Mouse (Mus musculus) brown adipose tissue, adult 24 weeks (tissue): Measurements from ENCODE around the gene BC025920. TPM values are rescaled to one million over a fixed set of nuclear protein-coding genes. Genes with fewer than 3 reads are reported as not detected.

Source experiments
- H3K27ac ChIP-seq: fragments of 200-500 bp; replicated peaks from 2 replicates; pipeline ENCODE4 v1.5.1; 2012; ENCODE audit warnings: low read depth, mild to moderate bottlenecking, low read length
- H3K4me1 ChIP-seq: fragments of 200-500 bp; 2 replicates; pipeline ENCODE4 v1.6.1; 2012; ENCODE audit warnings: low read length, mixed read lengths; ENCODE audit not compliant: control insufficient read depth, insufficient read depth, insufficient read length
- H3K4me3 ChIP-seq: fragments of 200-500 bp; 2 replicates; pipeline ENCODE4 v1.5.1; 2012; ENCODE audit warnings: low read depth, mild to moderate bottlenecking, low read length, moderate library complexity; ENCODE audit not compliant: insufficient read depth
- polyA plus RNA-seq: library from polyadenylated mRNA; stranded (reverse); fragments of >200 nt; gene quantifications from 2 replicates; pipeline ENCODE4 v1.2.4, GENCODE M21; 2012; ENCODE audit not compliant: missing spikeins, insufficient read depth, insufficient read length

The BC025920 gene
- polyA plus RNA-seq, 1 experiment = 4.1 TPM

DNA sequence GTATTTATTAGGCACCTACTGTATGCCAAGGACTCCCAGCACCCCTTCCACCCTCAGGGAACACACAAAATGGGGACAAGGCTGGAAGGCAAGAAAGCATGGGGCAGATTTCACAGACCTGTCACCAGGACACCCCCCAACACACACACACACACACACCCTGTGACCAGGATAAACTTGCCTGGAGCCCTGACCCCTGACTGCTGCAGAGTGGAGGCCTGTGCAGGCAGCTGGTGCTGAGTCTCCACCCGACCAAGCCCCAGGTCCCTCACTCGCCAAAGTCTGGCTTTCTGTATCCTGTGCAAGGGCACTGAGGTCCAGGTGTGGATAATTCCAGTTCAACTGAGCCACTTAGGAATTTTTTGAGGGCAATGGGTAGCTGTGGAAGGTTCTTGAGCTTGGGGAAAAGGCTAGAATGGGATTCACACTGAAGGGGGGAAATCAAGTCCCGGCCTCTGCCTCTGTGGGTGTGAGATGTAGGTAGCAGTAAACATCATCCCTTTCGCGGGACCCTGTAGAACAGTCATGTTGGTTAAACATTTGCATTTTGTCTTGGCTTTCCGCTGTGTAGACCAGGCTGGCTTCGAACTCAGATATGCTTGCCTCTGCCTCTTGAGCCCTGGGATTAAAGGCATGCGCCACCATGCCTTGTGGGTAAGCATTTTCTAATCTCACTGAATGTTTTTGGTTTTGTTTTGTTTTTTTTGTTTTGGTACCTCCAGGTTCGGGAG is 36.4 kb upstream of the BC025920 start:
- Histone ChIP-seq H3K4me3 (no peak overlapping the region), H3K27ac (no peak overlapping the region), H3K4me1 (0 out of 2 replicates have a peak, but pooled peaks cover 4% of the 10 kb centered on the region)

DNA sequence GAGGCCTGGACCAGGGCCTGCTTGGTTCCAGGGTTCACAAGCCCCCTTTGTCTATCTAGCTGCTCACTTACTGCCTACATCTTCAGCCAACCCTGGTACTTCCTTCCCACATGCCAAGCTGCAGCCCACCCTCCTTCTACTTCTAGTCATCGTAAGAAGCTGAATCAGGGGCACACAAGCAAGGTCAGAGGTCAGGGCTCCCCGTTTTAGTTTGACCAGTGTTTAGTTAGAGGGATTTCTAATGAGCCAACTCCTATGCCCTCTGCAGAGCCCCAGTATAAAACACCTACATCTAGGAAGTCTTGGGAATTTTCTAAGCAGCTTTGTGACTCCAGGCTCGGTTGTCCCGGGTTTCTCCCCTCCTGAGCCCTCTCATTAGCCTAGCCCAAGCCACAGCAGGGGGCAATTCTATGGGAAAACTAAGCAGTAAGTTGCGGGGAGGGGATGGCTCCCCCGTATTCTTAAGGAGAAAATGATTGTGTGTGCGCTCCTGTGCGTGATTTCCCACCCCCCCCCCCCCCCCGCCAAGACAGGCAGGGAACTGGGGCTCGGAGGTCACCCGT is 35.8 kb upstream of the BC025920 start:
- H3K4me3 ChIP-seq = peak overlapping the region; percentile 52
- H3K27ac ChIP-seq = no peak overlapping the region

DNA sequence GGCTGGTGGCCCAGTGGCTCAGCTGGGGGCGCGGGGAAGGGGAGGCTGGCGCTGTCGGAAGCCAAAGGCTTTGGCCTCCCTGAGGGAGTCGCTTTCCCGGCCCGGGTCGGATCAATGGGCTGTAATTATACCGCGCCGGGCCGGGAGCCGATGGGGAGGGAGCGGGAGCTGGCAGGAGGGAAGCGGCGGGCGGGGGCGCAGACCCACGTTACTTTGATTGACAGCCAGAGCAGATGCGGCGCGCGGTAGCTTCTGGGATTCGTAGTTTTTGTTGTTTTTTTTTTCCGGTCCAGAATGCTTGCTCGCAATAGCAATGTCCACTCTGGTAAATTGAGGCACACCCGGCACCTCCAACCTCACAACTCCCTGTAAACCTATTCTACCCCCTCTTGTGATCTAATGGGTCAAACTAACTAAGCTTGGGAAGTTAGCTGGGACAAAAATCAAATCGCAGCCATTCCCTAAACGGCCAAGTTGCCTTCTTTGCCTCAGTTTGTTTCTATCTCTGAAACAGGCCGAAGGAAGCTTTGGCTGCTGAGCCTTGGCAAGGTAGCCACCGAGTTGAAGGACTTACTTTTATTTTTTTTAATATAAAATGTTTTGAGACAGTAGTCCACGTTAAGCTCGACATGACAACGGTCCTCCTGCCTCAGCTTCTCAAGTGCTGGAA is 35.1 kb upstream of the BC025920 start:
- H3K4me1 ChIP-seq = peaks cover 4% of the 10 kb centered on the region; the same call in 1 of the 2 replicates
- H3K4me3 ChIP-seq = peak overlapping the region; percentile 70
- H3K27ac ChIP-seq = peak overlapping the region; percentile 28; the same call in 1 of the 2 replicates

More for the DNA sequence above, 35.8 kb upstream of the BC025920 start:
- H3K4me1 ChIP-seq = peaks cover 4% of the 10 kb centered on the region; the same call in 1 of the 2 replicates

DNA sequence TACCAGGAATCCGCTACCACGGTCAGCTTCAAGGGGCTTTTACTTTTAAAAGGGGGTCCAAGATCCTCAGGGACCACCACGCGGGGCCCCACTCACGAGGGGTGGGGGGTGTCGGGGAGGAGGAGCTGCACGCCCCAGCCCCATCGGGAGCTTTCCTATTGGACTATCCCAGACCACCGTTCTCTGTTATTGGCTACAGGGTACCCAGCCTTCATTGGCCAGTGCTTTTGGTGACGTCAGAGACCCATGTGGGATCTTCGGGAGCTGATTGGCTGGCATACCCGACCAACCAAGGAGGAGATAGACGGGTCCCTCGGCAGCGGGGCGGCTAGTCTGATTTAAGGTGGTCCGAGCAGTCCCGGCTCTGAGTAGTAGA is 34.6 kb upstream of the BC025920 start:
- H3K4me1 ChIP-seq = peaks cover 4% of the 10 kb centered on the region; the same call in 1 of the 2 replicates
- H3K4me3 ChIP-seq = peak overlapping the region; percentile 70
- H3K27ac ChIP-seq = peak overlapping the region; percentile 28; the same call in 1 of the 2 replicates

DNA sequence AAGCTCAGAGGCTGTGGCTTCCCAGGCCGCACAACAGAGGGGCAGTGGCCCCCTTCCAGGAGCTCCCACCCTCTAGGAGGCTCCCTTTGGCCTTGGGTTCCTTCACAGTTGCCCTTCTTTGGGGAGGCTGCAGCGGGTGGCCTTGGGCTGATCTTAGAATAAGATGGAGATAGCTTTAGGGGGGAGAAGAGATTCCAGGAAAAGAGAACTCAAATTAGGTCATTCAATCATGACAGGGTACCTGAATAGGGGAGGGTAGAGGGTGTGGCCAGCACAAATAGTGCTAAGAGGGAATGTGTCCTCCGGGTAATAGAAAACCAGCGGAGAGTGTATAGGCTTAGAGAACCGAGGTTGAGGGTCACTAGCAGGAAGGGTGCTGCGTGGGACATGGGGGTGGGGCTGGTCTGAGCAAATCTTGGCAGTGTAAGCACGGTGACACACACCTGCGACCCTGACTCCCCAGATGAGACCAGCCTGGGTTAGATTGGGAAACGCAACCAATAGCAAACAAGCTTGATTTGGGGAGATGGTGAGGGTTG is 33.9 kb upstream of the BC025920 start:
- peaks cover 4% of the 10 kb centered on the region; the same call in 1 of the 2 replicates for H3K4me1 ChIP-seq
- H3K27ac ChIP-seq = no peak overlapping the region
- H3K4me3 ChIP-seq = peak overlapping the region; percentile 49

DNA sequence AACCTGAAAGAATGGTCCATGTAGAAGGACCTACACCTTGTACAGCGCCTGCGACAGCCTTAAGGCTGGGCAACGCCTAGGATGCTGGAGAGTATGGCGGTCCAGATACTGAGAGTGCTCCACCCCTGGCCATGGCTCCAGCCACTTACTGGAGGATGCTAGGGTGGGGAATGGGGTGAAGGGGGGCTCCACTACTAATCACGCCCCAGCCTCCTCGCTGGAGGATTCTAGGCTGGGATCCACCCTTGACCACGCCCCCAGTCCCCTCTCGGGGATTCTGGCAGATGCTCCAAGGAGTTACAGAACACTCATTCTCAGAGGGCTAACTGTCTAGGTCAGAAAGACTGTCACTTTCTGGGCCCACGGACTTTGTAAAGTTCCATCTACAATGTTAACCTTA is 33.1 kb upstream of the BC025920 start:
- Histone ChIP-seq H3K4me1 (peaks cover 4% of the 10 kb centered on the region; the same call in 1 of the 2 replicates), H3K4me3 (no peak overlapping the region), H3K27ac (no peak overlapping the region)

GRCm38 (mm10) chr10:81574081-81575056 is 31.7 kb upstream of the BC025920 start, which contains the start of gene Tle2:
Gene Tle2 (plus strand): TSS chr10:81574561.
- Histone ChIP-seq H3K27ac (no peak within 1 kb of the TSS), H3K4me1 (peaks cover 4% of the 10 kb centered on the region; the same call in 1 of the 2 replicates), H3K4me3 (peak within 1 kb of the TSS; percentile 84)

GRCm38 (mm10) chr10:81575208-81575631 is 30.9 kb upstream of the BC025920 start:
- Histone ChIP-seq H3K4me1 (peaks cover 4% of the 10 kb centered on the region; the same call in 1 of the 2 replicates), H3K27ac (no peak overlapping the region), H3K4me3 (peak overlapping the region; percentile 84)

DNA sequence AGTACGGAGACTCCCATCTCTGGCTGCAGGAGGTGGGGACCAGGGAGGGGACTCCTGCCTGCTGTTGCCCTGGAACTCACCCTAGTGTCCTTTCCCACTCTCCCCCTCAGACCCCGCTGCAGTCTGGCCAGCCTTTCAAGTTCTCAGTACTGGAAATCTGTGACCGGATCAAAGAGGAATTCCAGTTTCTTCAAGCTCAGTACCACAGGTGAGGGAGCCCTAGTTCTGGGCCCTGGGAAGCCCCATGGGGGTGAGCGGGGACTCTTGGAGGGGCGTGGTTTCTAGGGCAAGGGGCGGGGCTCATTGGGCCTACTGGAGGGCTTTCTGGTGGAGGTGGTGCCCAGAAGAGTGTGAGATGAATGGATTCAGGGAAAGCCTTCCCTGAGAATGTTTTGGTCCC is 30.4 kb upstream of the BC025920 start:
- Histone ChIP-seq H3K4me1 (peaks cover 4% of the 10 kb centered on the region; the same call in 1 of the 2 replicates), H3K27ac (no peak overlapping the region)

GRCm38 (mm10) chr10:81579967-81580366 is 26.1 kb upstream of the BC025920 start:
- Histone ChIP-seq H3K4me3 (no peak overlapping the region), H3K4me1 (no peaks in the 10 kb centered on the region; the same call in 1 of the 2 replicates), H3K27ac (no peak overlapping the region)

More for the DNA sequence above, 30.4 kb upstream of the BC025920 start:
- peak overlapping the region; percentile 84 for H3K4me3 ChIP-seq

DNA sequence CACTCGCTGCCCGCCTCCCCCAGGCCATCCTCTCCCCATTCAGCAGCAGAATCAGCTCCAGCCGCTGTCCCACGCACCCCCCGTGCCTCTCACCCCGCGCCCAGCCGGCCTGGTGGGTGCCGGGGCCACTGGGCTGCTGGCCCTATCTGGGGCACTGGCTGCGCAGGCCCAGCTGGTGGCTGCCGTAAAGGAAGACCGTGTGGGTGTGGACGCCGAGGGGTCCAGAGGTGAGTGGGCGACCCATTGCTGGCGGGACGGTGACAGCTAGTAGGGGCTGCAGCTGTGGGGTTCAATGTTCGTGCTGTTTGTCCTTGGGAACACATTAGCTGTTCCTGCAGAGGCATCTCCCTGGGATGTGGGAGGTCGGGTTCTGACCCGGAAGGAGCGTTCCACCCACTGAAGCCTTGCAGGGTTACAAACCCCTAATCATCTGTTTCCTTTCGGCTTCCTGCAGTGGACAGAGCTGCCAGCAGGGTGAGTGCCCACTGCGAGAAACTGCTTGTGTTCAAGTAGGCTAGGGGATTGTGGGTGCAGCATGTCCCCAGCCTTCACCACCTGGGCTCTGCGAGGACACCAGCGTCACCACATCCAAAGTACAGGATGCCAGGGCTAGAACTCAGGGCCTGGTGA is 25.5 kb upstream of the BC025920 start:
- Histone ChIP-seq H3K27ac (no peak overlapping the region), H3K4me3 (peak overlapping the region; percentile 18; the same call in 1 of the 2 replicates)

GRCm38 (mm10) chr10:81583347-81583746 is 22.7 kb upstream of the BC025920 start:
- H3K4me1 ChIP-seq = no peaks in the 10 kb centered on the region
- no peak overlapping the region for H3K4me3 ChIP-seq
- no peak overlapping the region for H3K27ac ChIP-seq

More for the DNA sequence above, 25.5 kb upstream of the BC025920 start:
- H3K4me1 ChIP-seq = no peaks in the 10 kb centered on the region; the same call in 1 of the 2 replicates

DNA sequence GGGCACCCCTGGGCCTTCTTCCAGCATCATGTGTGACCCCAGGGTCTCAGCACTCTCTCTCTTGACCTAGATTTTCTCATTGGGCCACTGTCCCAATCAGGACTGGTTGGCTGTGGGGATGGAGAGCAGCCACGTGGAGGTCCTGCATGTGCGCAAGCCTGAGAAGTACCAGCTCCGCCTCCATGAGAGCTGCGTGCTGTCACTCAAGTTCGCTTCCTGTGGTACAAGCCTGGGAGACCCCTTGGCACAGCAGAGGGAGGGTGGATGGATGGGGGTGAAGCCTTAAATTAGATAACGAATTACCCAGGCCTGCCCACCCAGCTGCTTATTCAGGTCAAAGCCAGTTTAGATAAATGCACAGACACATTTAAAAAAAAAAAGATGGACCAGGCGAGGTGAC is 17.3 kb upstream of the BC025920 start:
- Histone ChIP-seq H3K27ac (no peak overlapping the region), H3K4me3 (no peak overlapping the region), H3K4me1 (no peaks in the 10 kb centered on the region)

GRCm38 (mm10) chr10:81591846-81592245 is 14.2 kb upstream of the BC025920 start:
- Histone ChIP-seq H3K4me3 (no peak overlapping the region), H3K27ac (no peak overlapping the region), H3K4me1 (peaks cover 2% of the 10 kb centered on the region; the same call in 1 of the 2 replicates)
